Mouse (Mus musculus): ENCODE measurements at regions not wholly inside any gene's neighbourhood (a gene's known extent, or its start where the extent isn't known, plus 50 kb on each side); places are given as distances from the start of the nearest gene placed in this dataset.
A peak's percentile ranks its signal among the peaks of the same experiment; 100 is the strongest.

GRCm38 (mm10) chr4:68179551-68179950, 774.6 kb downstream of the Brinp1 start:
- H3K9me3 ChIP-seq = no peaks in the 10 kb centered on the region
- no peaks in the 10 kb centered on the region for H3K36me3 ChIP-seq
- no peak overlapping the region for H3K27ac ChIP-seq
- H3K27me3 ChIP-seq (ENCODE audit: insufficient read depth, poor library complexity, severe bottlenecking) = no peaks in the 10 kb centered on the region
- no peaks in the 10 kb centered on the region for H3K4me1 ChIP-seq (replicated peaks)
- 86% methylated on average over 4 of the region's 4 CpGs for WGBS
- no peak for DNase-seq (ENCODE audit: low spot score)
- H3K4me3 ChIP-seq = no peak overlapping the region

- 96% methylated on average over 1 of the region's 1 CpGs for WGBS
- H3K9me3 ChIP-seq = no peaks in the 10 kb centered on the region
- no peak overlapping the region for H3K4me3 ChIP-seq
- no peak overlapping the region for H3K27ac ChIP-seq
- H3K4me1 ChIP-seq (replicated peaks) = no peaks in the 10 kb centered on the region
- no peak for DNase-seq (ENCODE audit: low spot score)
- no peaks in the 10 kb centered on the region for H3K36me3 ChIP-seq
- no peaks in the 10 kb centered on the region for H3K27me3 ChIP-seq (ENCODE audit: insufficient read depth, poor library complexity, severe bottlenecking)
Observed at GRCm38 (mm10) chr4:68156499-68156898, 797.7 kb downstream of the Brinp1 start.

- H3K27me3 ChIP-seq (ENCODE audit: insufficient read depth, poor library complexity, severe bottlenecking) = no peaks in the 10 kb centered on the region
- no peak overlapping the region for H3K4me3 ChIP-seq
- 81% methylated on average over 5 of the region's 5 CpGs for WGBS
- DNase-seq (ENCODE audit: low spot score) = no peak
- H3K27ac ChIP-seq = no peak overlapping the region
- no peaks in the 10 kb centered on the region for H3K36me3 ChIP-seq
- no peaks in the 10 kb centered on the region for H3K9me3 ChIP-seq
- H3K4me1 ChIP-seq (replicated peaks) = no peaks in the 10 kb centered on the region
Observed at GRCm38 (mm10) chr4:68148483-68149069, 805.6 kb downstream of the Brinp1 start.

GRCm38 (mm10) chr4:68128124-68128523, 826.1 kb downstream of the Brinp1 start:
- Histone ChIP-seq H3K36me3 (no peaks in the 10 kb centered on the region), H3K4me3 (no peak overlapping the region), H3K27ac (no peak overlapping the region), H3K4me1 (replicated peaks) (no peaks in the 10 kb centered on the region), H3K27me3 (ENCODE audit: insufficient read depth, poor library complexity, severe bottlenecking) (no peaks in the 10 kb centered on the region), H3K9me3 (no peaks in the 10 kb centered on the region)
- no peak for DNase-seq (ENCODE audit: low spot score)
- WGBS = 55% methylated on average over 4 of the region's 4 CpGs

- H3K27me3 ChIP-seq (ENCODE audit: insufficient read depth, poor library complexity, severe bottlenecking) = no peaks in the 10 kb centered on the region
- no peak overlapping the region for H3K4me3 ChIP-seq
- no peaks in the 10 kb centered on the region for H3K4me1 ChIP-seq (replicated peaks)
- H3K36me3 ChIP-seq = no peaks in the 10 kb centered on the region
- DNase-seq (ENCODE audit: low spot score) = no peak
- peaks cover 9% of the 10 kb centered on the region; the same call in 1 of the 2 replicates for H3K9me3 ChIP-seq
- H3K27ac ChIP-seq = no peak overlapping the region
Observed at GRCm38 (mm10) chr4:68114502-68114901, 839.7 kb downstream of the Brinp1 start.

- DNase-seq (ENCODE audit: low spot score) = no peak
- no peaks in the 10 kb centered on the region for H3K27me3 ChIP-seq (ENCODE audit: insufficient read depth, poor library complexity, severe bottlenecking)
Observed at GRCm38 (mm10) chr4:68085255-68085654, 868.9 kb downstream of the Brinp1 start.

GRCm38 (mm10) chr4:68056813-68057578, 897.2 kb downstream of the Brinp1 start:
- no peaks in the 10 kb centered on the region for H3K27me3 ChIP-seq (ENCODE audit: insufficient read depth, poor library complexity, severe bottlenecking)
- no peaks in the 10 kb centered on the region for H3K4me1 ChIP-seq (replicated peaks)
- no peaks in the 10 kb centered on the region for H3K9me3 ChIP-seq
- no peak overlapping the region for H3K27ac ChIP-seq
- H3K4me3 ChIP-seq = no peak overlapping the region
- DNase-seq (ENCODE audit: low spot score) = no peak
- H3K36me3 ChIP-seq = no peaks in the 10 kb centered on the region
- WGBS = 79% methylated on average over 4 of the region's 4 CpGs

More at GRCm38 (mm10) chr4:68085255-68085654, 868.9 kb downstream of the Brinp1 start:
- no peaks in the 10 kb centered on the region for H3K9me3 ChIP-seq
- no peaks in the 10 kb centered on the region for H3K4me1 ChIP-seq (replicated peaks)
- no peak overlapping the region for H3K27ac ChIP-seq
- 95% methylated on average over 3 of the region's 3 CpGs for WGBS
- H3K4me3 ChIP-seq = no peak overlapping the region
- H3K36me3 ChIP-seq = no peaks in the 10 kb centered on the region

- 15% methylated on average over 2 of the region's 2 CpGs for WGBS
- Histone ChIP-seq H3K27ac (peak overlapping the region; percentile 77), H3K36me3 (no peaks in the 10 kb centered on the region), H3K27me3 (ENCODE audit: insufficient read depth, poor library complexity, severe bottlenecking) (no peaks in the 10 kb centered on the region), H3K4me1 (replicated peaks) (no peaks in the 10 kb centered on the region), H3K9me3 (no peaks in the 10 kb centered on the region), H3K4me3 (no peak overlapping the region)
- DNase-seq (ENCODE audit: low spot score) = peak; percentile 49
Observed at GRCm38 (mm10) chr4:68022891-68023303, 931.3 kb downstream of the Brinp1 start.

- DNase-seq (ENCODE audit: low spot score) = no peak
- 69% methylated on average over 2 of the region's 2 CpGs for WGBS
- H3K4me1 ChIP-seq (replicated peaks) = no peaks in the 10 kb centered on the region
- no peaks in the 10 kb centered on the region for H3K27me3 ChIP-seq (ENCODE audit: insufficient read depth, poor library complexity, severe bottlenecking)
- H3K9me3 ChIP-seq = no peaks in the 10 kb centered on the region
- H3K4me3 ChIP-seq = no peak overlapping the region
- H3K27ac ChIP-seq = no peak overlapping the region
- no peaks in the 10 kb centered on the region for H3K36me3 ChIP-seq
Observed at GRCm38 (mm10) chr4:68011371-68011770, 942.8 kb downstream of the Brinp1 start.

- no peaks in the 10 kb centered on the region for H3K36me3 ChIP-seq
- 92% methylated on average over 7 of the region's 7 CpGs for WGBS
- no peaks in the 10 kb centered on the region for H3K27me3 ChIP-seq (ENCODE audit: insufficient read depth, poor library complexity, severe bottlenecking)
- no peak overlapping the region for H3K4me3 ChIP-seq
- no peaks in the 10 kb centered on the region for H3K4me1 ChIP-seq (replicated peaks)
- H3K9me3 ChIP-seq = no peaks in the 10 kb centered on the region
- no peak overlapping the region for H3K27ac ChIP-seq
- no peak for DNase-seq (ENCODE audit: low spot score)
Observed at GRCm38 (mm10) chr4:67994796-67995283, 959.4 kb downstream of the Brinp1 start.

GRCm38 (mm10) chr4:67963456-67963855, 990.7 kb downstream of the Brinp1 start:
- H3K9me3 ChIP-seq = no peaks in the 10 kb centered on the region

GRCm38 (mm10) chr4:67948000-67948399, 1006.2 kb downstream of the Brinp1 start:
- Histone ChIP-seq H3K27ac (no peak overlapping the region), H3K36me3 (no peaks in the 10 kb centered on the region), H3K4me3 (no peak overlapping the region), H3K27me3 (ENCODE audit: insufficient read depth, poor library complexity, severe bottlenecking) (no peaks in the 10 kb centered on the region), H3K4me1 (replicated peaks) (no peaks in the 10 kb centered on the region), H3K9me3 (no peaks in the 10 kb centered on the region)
- DNase-seq (ENCODE audit: low spot score) = no peak

More at GRCm38 (mm10) chr4:67963456-67963855, 990.7 kb downstream of the Brinp1 start:
- 92% methylated on average over 1 of the region's 1 CpGs for WGBS
- Histone ChIP-seq H3K4me1 (replicated peaks) (no peaks in the 10 kb centered on the region), H3K36me3 (no peaks in the 10 kb centered on the region), H3K4me3 (no peak overlapping the region), H3K27ac (no peak overlapping the region), H3K27me3 (ENCODE audit: insufficient read depth, poor library complexity, severe bottlenecking) (no peaks in the 10 kb centered on the region)
- DNase-seq (ENCODE audit: low spot score) = no peak

GRCm38 (mm10) chr4:67932481-67932880, 1021.7 kb downstream of the Brinp1 start:
- H3K36me3 ChIP-seq = no peaks in the 10 kb centered on the region
- no peak overlapping the region for H3K4me3 ChIP-seq
- H3K4me1 ChIP-seq (replicated peaks) = no peaks in the 10 kb centered on the region
- H3K27ac ChIP-seq = no peak overlapping the region
- H3K27me3 ChIP-seq (ENCODE audit: insufficient read depth, poor library complexity, severe bottlenecking) = no peaks in the 10 kb centered on the region
- WGBS = 86% methylated on average over 2 of the region's 2 CpGs
- no peak for DNase-seq (ENCODE audit: low spot score)
- no peaks in the 10 kb centered on the region for H3K9me3 ChIP-seq

Data from hindbrain, embryonic 10.5 days (tissue).